Mouse (Mus musculus): ENCODE results near the gene Pappa2. TPM values are rescaled to one million over a fixed set of nuclear protein-coding genes. Genes with fewer than 3 reads are reported as not detected.

Pappa2 gene
- polyA plus RNA-seq, 1 experiment from 2014 or later, result 0.58 TPM

DNA sequence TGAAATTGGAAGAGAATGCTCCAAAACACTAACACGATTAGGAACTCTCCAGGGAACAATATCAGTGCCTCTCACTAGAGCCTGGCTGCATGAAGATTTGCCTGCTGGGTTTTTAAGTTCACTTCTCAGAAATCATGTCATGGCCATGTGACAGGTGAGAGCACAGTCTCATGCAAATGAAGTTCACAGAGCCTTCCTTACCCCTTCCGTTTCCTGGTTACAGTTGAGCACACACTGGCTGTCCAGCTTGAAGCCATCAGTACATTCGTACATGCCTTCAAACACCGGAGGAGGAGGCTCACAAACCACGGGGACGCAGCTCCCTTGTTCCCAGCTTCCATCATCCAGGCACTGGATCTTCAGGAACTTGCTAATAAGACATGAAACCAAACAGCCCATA lies 215.6 kb downstream of the Pappa2 start:
- H3K4me2 ChIP-seq (ENCODE audit: low read length), result no peak overlapping the region
- H3K9me3 ChIP-seq (replicated peaks; ENCODE audit: control insufficient read depth, low read length, poor library complexity, severe bottlenecking), result no peaks in the 10 kb centered on the region
- no peak overlapping the region for H3K27ac ChIP-seq (ENCODE audit: low read length)
- WGBS, result 66% methylated on average over 6 of the region's 6 CpGs
- no peak overlapping the region for H3K4me3 ChIP-seq (ENCODE audit: low read depth, low read length)
- ATAC-seq, result no peak
- H3K4me1 ChIP-seq (ENCODE audit: control insufficient read depth, insufficient read depth, low read length), result no peaks in the 10 kb centered on the region
- no peaks in the 10 kb centered on the region for H3K27me3 ChIP-seq (ENCODE audit: control insufficient read depth, insufficient read depth, low read depth, low read length)
- no peaks in the 10 kb centered on the region for H3K36me3 ChIP-seq (ENCODE audit: control insufficient read depth, insufficient read depth, low read length)
- H3K9ac ChIP-seq (ENCODE audit: low read depth, low read length), result no peak overlapping the region

DNA sequence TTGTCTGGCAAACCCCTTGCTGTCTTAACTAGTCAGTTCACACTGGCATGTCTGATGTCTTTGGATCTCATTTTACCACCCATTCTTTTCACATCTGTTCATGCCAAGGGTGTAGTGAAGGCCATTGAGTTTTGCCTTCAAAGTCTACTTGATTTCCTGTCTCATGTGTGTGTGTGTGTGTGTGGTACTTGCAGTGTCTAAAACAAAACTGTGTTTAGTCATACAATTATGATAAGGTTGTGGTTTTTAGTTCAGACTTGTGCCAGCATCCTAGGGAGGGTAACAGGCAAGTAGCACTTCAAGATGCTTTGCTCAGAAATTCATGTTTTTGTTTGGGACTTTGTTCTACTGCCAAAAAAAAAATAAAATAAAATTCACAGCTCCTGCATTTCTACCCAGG lies 216.1 kb downstream of the Pappa2 start:
- no peak for ATAC-seq
- Histone ChIP-seq H3K4me1 (ENCODE audit: control insufficient read depth, insufficient read depth, low read length) (no peaks in the 10 kb centered on the region), H3K4me2 (ENCODE audit: low read length) (no peak overlapping the region), H3K27me3 (ENCODE audit: control insufficient read depth, insufficient read depth, low read depth, low read length) (no peaks in the 10 kb centered on the region), H3K9ac (ENCODE audit: low read depth, low read length) (no peak overlapping the region), H3K36me3 (ENCODE audit: control insufficient read depth, insufficient read depth, low read length) (no peaks in the 10 kb centered on the region), H3K27ac (ENCODE audit: low read length) (no peak overlapping the region), H3K9me3 (replicated peaks; ENCODE audit: control insufficient read depth, low read length, poor library complexity, severe bottlenecking) (no peaks in the 10 kb centered on the region), H3K4me3 (ENCODE audit: low read depth, low read length) (no peak overlapping the region)

DNA sequence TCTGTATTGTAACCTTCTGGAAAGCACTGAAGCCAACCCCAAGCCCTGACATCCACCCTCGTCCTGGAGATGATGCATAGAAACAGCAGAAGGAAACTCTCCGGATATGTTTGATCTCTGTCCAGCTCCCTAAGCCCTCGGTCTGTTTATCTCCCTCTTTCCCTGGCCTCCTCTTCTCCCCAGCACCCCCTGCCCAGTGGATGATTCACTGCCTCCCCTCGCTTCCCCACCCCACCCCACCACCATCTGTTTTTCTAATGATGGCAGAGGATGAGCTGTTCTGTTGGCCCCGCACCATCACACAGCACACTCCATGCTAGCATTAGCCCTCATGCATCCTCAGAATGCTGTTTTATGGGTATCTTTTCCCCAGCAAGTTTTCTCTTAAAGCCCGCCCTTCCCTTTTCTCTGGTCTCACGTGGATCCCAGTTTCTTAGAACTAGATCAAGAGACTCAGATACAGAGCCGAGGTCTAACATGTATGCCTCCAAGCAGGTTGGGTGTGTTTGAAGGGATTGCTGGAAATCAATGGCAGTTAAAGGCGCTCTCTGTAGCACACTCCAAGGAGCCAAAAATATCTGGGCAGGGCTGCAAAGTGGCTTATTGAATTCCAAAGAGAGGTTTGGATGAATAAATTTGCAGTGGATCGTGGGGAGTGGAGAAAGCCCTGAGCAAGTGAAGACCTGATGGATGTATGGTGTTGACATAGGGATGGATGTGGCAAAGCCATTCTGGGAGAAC lies 231.8 kb downstream of the Pappa2 start:
- Histone ChIP-seq H3K4me1 (ENCODE audit: control insufficient read depth, insufficient read depth, low read length) (no peaks in the 10 kb centered on the region; the same call in 1 of the 2 replicates), H3K9me3 (replicated peaks; ENCODE audit: control insufficient read depth, low read length, poor library complexity, severe bottlenecking) (no peaks in the 10 kb centered on the region), H3K36me3 (ENCODE audit: control insufficient read depth, insufficient read depth, low read length) (no peaks in the 10 kb centered on the region), H3K4me2 (ENCODE audit: low read length) (no peak overlapping the region), H3K4me3 (ENCODE audit: low read depth, low read length) (no peak overlapping the region), H3K27ac (ENCODE audit: low read length) (no peak overlapping the region), H3K9ac (ENCODE audit: low read depth, low read length) (no peak overlapping the region), H3K27me3 (ENCODE audit: control insufficient read depth, insufficient read depth, low read depth, low read length) (no peaks in the 10 kb centered on the region)
- ATAC-seq, result no peak
- 76% methylated on average over 10 of the region's 10 CpGs for WGBS

DNA sequence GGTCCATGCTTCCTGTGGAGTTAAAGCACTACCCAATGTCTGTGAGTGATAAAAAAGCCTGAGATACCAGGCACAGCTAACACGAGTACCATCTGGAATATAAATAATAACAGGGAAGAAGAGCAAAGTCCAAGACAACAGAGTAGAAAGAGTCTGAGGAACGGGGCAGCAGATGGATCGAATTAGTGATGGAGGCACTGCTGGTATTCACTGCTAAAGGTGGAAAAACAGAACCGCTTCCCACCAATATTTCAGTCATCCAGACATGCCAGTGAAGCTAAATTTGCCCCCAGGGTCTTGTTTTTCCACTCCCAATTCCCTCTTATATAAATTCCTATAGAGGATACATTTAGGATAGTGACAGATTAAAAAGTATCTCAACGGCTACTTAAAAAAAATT lies 238.8 kb downstream of the Pappa2 start:
- no peak overlapping the region for H3K4me2 ChIP-seq (ENCODE audit: low read length)
- no peak overlapping the region for H3K4me3 ChIP-seq (ENCODE audit: low read depth, low read length)
- H3K9me3 ChIP-seq (replicated peaks; ENCODE audit: control insufficient read depth, low read length, poor library complexity, severe bottlenecking), result no peaks in the 10 kb centered on the region
- no peak overlapping the region for H3K27ac ChIP-seq (ENCODE audit: low read length)
- no peaks in the 10 kb centered on the region for H3K27me3 ChIP-seq (ENCODE audit: control insufficient read depth, insufficient read depth, low read depth, low read length)
- no peak overlapping the region for H3K9ac ChIP-seq (ENCODE audit: low read depth, low read length)
- WGBS, result 87% methylated on average over 5 of the region's 5 CpGs
- H3K4me1 ChIP-seq (ENCODE audit: control insufficient read depth, insufficient read depth, low read length), result peaks cover 4% of the 10 kb centered on the region
- no peaks in the 10 kb centered on the region for H3K36me3 ChIP-seq (ENCODE audit: control insufficient read depth, insufficient read depth, low read length)
- no peak for ATAC-seq

DNA sequence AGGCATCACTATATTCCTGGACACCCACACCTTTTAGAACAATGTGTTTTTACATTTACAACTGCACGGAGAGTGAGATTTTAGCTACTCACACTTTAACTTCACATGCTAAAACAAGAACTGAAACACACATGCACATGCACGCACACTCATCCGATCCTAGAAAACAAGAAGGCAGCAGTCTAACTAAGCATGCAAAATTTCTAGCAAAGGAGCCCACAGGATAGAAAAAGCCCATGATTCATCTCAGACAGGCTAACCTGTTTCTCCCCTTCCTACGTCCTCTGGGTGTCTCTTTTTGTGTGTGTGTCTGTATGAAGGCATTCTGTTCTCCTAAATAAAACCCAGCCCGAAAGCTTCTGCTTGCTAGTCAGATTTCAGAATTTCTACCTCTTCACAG lies 239.3 kb downstream of the Pappa2 start:
- ATAC-seq, result no peak
- Histone ChIP-seq H3K9me3 (replicated peaks; ENCODE audit: control insufficient read depth, low read length, poor library complexity, severe bottlenecking) (no peaks in the 10 kb centered on the region), H3K27ac (ENCODE audit: low read length) (no peak overlapping the region), H3K4me3 (ENCODE audit: low read depth, low read length) (no peak overlapping the region), H3K27me3 (ENCODE audit: control insufficient read depth, insufficient read depth, low read depth, low read length) (no peaks in the 10 kb centered on the region), H3K36me3 (ENCODE audit: control insufficient read depth, insufficient read depth, low read length) (no peaks in the 10 kb centered on the region), H3K4me1 (ENCODE audit: control insufficient read depth, insufficient read depth, low read length) (peaks cover 4% of the 10 kb centered on the region), H3K9ac (ENCODE audit: low read depth, low read length) (no peak overlapping the region), H3K4me2 (ENCODE audit: low read length) (no peak overlapping the region)
- 89% methylated on average over 5 of the region's 5 CpGs for WGBS

DNA sequence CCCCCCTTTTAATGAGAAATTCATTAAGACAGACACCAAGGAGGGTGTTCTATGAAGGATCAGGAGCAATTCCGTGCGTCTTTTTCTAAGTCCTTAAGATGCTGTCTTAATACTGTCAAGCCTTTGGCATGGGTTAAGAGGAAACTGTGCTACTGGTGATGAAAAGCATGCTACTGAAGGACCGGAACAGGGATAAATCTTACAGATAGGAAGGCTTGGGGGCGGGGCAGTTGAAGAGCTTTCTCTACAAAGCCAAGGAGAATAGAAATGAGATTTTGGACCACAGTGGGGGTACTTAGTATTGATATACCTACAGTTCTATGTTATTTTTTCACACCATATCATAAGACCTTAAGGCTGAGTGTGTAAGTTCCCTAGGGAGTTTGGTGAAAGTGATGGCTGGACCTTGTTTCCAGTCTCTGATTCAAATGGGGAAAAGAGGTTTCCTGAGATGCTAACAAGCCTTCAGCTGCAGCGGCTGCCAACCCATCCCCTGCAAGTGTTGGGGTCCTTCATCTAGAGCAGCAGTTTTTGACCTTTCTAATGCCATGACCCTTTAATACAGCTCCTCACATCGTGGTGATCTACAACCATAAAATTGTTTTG lies 240.0 kb downstream of the Pappa2 start:
- H3K9ac ChIP-seq (ENCODE audit: low read depth, low read length), result no peak overlapping the region
- no peak overlapping the region for H3K27ac ChIP-seq (ENCODE audit: low read length)
- H3K9me3 ChIP-seq (replicated peaks; ENCODE audit: control insufficient read depth, low read length, poor library complexity, severe bottlenecking), result no peaks in the 10 kb centered on the region
- no peak for ATAC-seq
- H3K4me2 ChIP-seq (ENCODE audit: low read length), result no peak overlapping the region
- H3K4me1 ChIP-seq (ENCODE audit: control insufficient read depth, insufficient read depth, low read length), result peaks cover 4% of the 10 kb centered on the region
- no peak overlapping the region for H3K4me3 ChIP-seq (ENCODE audit: low read depth, low read length)
- H3K27me3 ChIP-seq (ENCODE audit: control insufficient read depth, insufficient read depth, low read depth, low read length), result no peaks in the 10 kb centered on the region
- 66% methylated on average over 6 of the region's 6 CpGs for WGBS
- H3K36me3 ChIP-seq (ENCODE audit: control insufficient read depth, insufficient read depth, low read length), result no peaks in the 10 kb centered on the region

DNA sequence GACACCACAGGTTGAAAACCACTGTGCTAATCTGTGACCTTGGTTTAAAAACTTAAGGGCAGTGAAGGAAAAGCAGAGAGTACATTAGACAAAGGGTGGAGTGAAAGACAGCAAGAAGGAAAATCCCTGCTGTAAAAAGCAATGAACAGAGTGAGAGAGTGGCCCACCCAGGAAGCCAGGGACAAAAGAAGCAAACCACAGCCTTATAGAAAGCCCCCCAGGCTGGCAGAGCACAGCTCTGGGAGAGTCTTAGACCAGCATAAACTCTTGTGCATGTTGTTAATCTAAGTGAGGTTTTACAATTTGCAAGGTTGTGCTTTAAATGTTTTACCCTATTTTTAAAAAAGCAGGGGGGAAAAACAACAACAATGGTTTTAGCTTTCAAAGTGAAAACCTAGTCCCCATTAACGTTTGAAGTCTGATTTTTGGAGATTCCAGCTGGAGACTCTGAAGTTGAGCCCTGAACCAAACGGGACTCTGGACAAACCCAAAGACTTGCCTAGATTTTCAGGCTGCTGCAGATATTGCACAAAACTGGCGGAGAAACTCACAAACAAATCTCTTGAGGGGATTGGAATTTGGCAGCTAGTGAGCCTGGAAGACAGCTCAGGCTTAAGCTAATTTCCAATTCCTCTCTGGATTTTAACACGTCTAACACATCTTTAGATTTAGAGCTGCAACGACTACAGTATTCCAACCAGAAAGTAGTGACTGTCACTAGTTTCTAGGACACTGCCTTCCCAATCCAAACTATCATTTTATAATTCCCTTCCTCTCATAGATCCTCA lies 241.0 kb downstream of the Pappa2 start:
- no peak overlapping the region for H3K27ac ChIP-seq (ENCODE audit: low read length)
- ATAC-seq, result no peak
- H3K4me3 ChIP-seq (ENCODE audit: low read depth, low read length), result no peak overlapping the region
- H3K36me3 ChIP-seq (ENCODE audit: control insufficient read depth, insufficient read depth, low read length), result no peaks in the 10 kb centered on the region
- peaks cover 4% of the 10 kb centered on the region; the same call in 1 of the 2 replicates for H3K4me1 ChIP-seq (ENCODE audit: control insufficient read depth, insufficient read depth, low read length)
- no peak overlapping the region for H3K9ac ChIP-seq (ENCODE audit: low read depth, low read length)
- H3K27me3 ChIP-seq (ENCODE audit: control insufficient read depth, insufficient read depth, low read depth, low read length), result no peaks in the 10 kb centered on the region
- 14% methylated on average over 5 of the region's 5 CpGs for WGBS
- H3K9me3 ChIP-seq (replicated peaks; ENCODE audit: control insufficient read depth, low read length, poor library complexity, severe bottlenecking), result no peaks in the 10 kb centered on the region
- H3K4me2 ChIP-seq (ENCODE audit: low read length), result no peak overlapping the region

DNA sequence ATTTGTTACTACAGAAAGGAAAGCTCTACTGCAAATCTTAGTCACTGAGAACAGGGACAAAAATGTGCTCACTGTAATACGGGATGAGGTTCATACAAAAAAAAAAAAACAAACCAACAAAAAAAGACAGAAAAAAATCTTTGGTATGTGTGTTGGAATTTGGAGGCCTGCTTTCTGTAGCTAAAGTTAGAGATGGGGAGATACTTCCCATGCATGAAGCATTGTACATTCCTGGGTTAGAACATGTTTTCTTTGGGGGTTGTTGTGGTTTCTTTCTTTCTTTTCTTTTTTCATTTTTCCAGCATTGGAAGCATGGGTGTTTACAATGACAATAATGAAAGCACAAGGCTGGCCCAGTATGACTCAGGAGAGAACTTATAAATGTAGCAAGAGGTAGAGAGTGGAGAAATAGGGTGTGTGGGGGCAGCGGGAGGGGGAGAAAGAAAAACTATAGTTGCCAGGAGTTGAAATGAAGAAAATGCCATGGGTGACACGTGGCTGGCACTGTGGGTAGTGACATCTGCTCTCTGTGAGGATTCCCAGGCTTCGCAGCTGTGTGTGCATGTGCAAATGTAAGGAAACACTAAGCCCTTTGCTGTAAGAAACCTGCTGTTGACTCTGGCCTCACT lies 247.3 kb downstream of the Pappa2 start:
- Histone ChIP-seq H3K4me3 (ENCODE audit: low read depth, low read length) (no peak overlapping the region), H3K27me3 (ENCODE audit: control insufficient read depth, insufficient read depth, low read depth, low read length) (no peaks in the 10 kb centered on the region), H3K36me3 (ENCODE audit: control insufficient read depth, insufficient read depth, low read length) (no peaks in the 10 kb centered on the region), H3K27ac (ENCODE audit: low read length) (no peak overlapping the region), H3K4me2 (ENCODE audit: low read length) (no peak overlapping the region), H3K4me1 (ENCODE audit: control insufficient read depth, insufficient read depth, low read length) (no peaks in the 10 kb centered on the region), H3K9me3 (replicated peaks; ENCODE audit: control insufficient read depth, low read length, poor library complexity, severe bottlenecking) (no peaks in the 10 kb centered on the region), H3K9ac (ENCODE audit: low read depth, low read length) (no peak overlapping the region)
- ATAC-seq, result no peak
- WGBS, result 68% methylated on average over 4 of the region's 4 CpGs

Data from midbrain, embryonic 16.5 days (tissue).